Mouse (Mus musculus) liver, adult 2 months (tissue): ENCODE data around the gene Mok. TPM values are rescaled to one million over a fixed set of nuclear protein-coding genes. Genes with fewer than 3 reads are reported as not detected.

ENCODE experiments used
- DNase-seq: peaks from one replicate; pipeline ENCODE4 v3.0.0-alpha.2; 2011; ENCODE audit warnings: low read depth, low spot score; ENCODE audit errors: extremely low read depth
- H3K27ac ChIP-seq: fragments of 200-500 bp; replicated peaks from 2 replicates; pipeline ENCODE4 v1.5.1; 2012; ENCODE audit warnings: low read depth, mild to moderate bottlenecking, control low read depth, inconsistent platforms, low read length; ENCODE audit not compliant: insufficient read depth
- H3K27me3 ChIP-seq: fragments of 200-500 bp; 2 replicates; pipeline ENCODE4 v1.6.1; 2012; ENCODE audit warnings: mild to moderate bottlenecking, moderate library complexity, low read length, inconsistent platforms; ENCODE audit not compliant: control insufficient read depth, insufficient read depth
- H3K36me3 ChIP-seq: fragments of 200-500 bp; 2 replicates; pipeline ENCODE4 v1.6.1; 2012; ENCODE audit warnings: low read length, inconsistent platforms; ENCODE audit not compliant: control insufficient read depth, insufficient read depth
- H3K4me1 ChIP-seq: fragments of 200-500 bp; 2 replicates; pipeline ENCODE4 v1.6.1; 2011; ENCODE audit warnings: low read length; ENCODE audit not compliant: control insufficient read depth, insufficient read depth
- H3K4me3 ChIP-seq: fragments of 200-500 bp; 2 replicates; pipeline ENCODE4 v1.5.1; 2011; ENCODE audit warnings: low read depth, mild to moderate bottlenecking, control low read depth, low read length, moderate library complexity; ENCODE audit not compliant: insufficient read depth
- H3K79me2 ChIP-seq: fragments of 200-500 bp; 2 replicates; pipeline ENCODE4 v1.6.1; 2012; ENCODE audit warnings: inconsistent platforms, mild to moderate bottlenecking, low read length, moderate library complexity; ENCODE audit not compliant: control insufficient read depth, insufficient read depth
- H3K9ac ChIP-seq: fragments of 200-500 bp; 2 replicates; pipeline ENCODE4 v1.6.1; 2012; ENCODE audit warnings: low read depth, mild to moderate bottlenecking, control low read depth, inconsistent platforms, low read length
- CTCF ChIP-seq: fragments of 200-500 bp; IDR thresholded peaks from 2 replicates; pipeline ENCODE4 v1.5.1; 2011; ENCODE audit warnings: low read depth, low read length, control low read depth
- POLR2A ChIP-seq: fragments of 200-500 bp; IDR thresholded peaks from 2 replicates; pipeline ENCODE4 v1.6.1; 2011; ENCODE audit warnings: low read length, control low read depth; ENCODE audit not compliant: insufficient read depth; ENCODE audit errors: extremely low read depth
- WGBS: fragments of 180-500 bp; shearing (Covaris S2); methylation state at CpG from one replicate; pipeline ENCODE4 v1.1.7; 2018; 5-methylcytosine and 5-hydroxymethylcytosine counted together
- polyA plus RNA-seq: library from polyadenylated mRNA; depleted of rRNA; stranded (reverse); fragments of >200 nt; gene quantifications from 2 replicates; pipeline ENCODE4 v1.2.3, GENCODE M21; 2012; rRNA removed
- total RNA-seq: library from RNA; depleted of rRNA; stranded (reverse); fragments of >200 nt; gene quantifications from 2 replicates; pipeline ENCODE4 v1.2.3, GENCODE M21; 2014; rRNA removed

Mok gene
- 0.07 and 0.18 TPM in 2 replicates for total RNA-seq
- 0.20 TPM in 1 of 2 replicates, not detected in the other for polyA plus RNA-seq

DNA sequence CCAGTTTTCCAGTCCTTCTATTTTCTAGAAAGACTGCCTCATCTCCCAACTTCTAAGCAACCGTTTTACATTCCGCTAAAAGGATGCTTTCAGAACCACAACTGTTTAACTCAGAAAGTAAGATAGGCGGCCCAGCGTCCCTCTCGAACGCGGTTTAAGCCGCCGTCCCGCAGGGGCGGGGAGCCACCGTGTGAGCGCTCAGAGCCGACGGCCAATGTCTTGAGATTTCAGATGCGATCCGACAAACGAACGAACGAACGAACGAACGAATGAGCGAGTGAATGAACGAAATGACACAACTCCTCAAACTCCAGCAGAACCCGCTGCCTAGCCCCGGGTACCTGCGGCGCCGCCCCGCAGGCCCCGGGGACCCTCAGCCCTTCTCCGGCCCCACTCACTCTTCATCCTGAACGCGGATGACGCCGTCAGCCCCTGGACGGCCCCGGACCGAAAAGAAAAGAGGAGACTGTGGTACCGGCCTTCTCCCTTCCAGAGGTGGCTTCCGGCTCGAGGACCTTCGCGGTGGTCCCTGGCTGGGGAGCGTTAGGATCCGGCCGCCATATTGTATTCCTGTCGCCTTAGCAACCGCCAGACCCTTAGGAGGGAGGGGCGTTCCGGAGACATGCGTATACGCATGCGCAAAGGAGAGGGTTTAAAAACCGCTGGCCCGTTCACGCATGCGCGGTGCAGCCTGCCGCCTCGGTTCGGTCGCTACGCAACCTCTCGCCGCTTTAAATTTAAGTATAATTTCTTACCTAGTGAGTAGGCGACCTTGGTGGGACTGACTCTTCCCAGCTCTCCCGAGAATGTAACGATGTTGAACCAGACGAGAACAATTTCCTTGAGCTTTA lies at the start of gene Mok:
TSS of gene Mok (minus strand) at position 592 of the 851 bp plus-strand sequence.
- no peak for TF ChIP-seq POLR2A
- TF ChIP-seq CTCF: no peak
- Histone ChIP-seq H3K79me2 (no peaks in the 10 kb centered on the region), H3K27me3 (no peaks in the 10 kb centered on the region), H3K4me3 (peak within 1 kb of the TSS; percentile 65), H3K27ac (no peak within 1 kb of the TSS), H3K36me3 (no peaks in the 10 kb centered on the region), H3K9ac (peak within 1 kb of the TSS; percentile 48), H3K4me1 (peaks cover 2% of the 10 kb centered on the region; the same call in 1 of the 2 replicates)
- WGBS: under 1% methylated on average over 71 of the region's 71 CpGs
- DNase-seq: peak; percentile 70

DNA sequence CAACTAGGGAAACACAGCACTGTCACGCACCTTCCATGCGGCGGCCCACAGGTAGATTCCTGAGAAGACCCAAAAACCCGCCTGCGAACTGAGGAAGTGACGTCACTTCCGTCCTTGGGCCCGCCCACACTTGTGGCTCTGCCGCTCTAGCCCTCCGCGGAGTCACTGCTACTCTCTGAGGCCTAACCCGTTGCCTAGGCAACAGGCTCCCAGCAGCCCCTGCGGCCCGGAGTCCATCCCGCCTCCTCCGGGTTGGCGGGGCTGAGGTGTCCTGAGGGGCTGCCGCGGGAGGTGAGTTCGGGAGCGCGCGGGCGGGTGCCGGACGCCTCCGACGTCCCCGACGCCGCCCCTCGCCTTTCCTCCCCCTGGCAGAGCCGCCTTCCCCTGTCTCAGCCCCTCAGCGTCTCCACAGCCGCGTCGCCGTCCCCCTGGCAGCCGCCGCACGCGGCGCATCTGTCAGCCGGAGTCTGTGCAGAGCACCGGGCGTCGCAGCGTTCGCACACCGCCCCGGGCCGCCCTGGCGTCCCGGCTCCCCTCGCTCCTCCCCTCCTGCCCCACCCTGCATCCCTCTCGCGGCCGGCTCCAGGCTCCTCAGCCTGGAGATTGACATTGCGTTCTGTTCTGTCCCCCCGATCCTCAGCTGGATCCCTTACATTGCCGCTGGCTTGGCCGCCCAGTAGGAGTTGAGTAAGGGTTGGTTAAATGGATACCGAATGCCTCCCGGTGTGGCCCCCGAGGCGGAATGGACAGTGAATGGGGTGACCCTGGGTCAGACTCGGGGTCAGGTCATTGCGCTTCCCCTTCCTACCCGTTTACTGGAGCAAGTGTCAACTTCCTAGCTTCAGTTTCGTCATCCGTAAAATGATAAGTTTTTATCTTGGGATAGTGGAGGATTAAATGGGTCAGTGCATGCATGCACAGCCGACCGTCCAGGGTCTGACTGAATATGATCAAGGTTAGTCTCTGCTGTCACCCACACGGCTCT lies 48.6 kb upstream of the Mok start, which contains the start of the genes Cinp and Tecpr2:
TSS of gene Cinp (minus strand) at position 110 of the 985 bp plus-strand sequence.
TSS of gene Tecpr2 (plus strand) at position 229 of the 985 bp plus-strand sequence.
- Histone ChIP-seq H3K36me3 (no peaks in the 10 kb centered on the region), H3K9ac (peak within 1 kb of the TSS; percentile 81), H3K79me2 (peaks cover 20% of the 10 kb centered on the region; the same call in 1 of the 2 replicates), H3K27ac (peak within 1 kb of the TSS; percentile 82), H3K27me3 (no peaks in the 10 kb centered on the region), H3K4me3 (peak within 1 kb of the TSS; percentile 73), H3K4me1 (peaks cover 11% of the 10 kb centered on the region)
- DNase-seq: peak; percentile 88
- WGBS: under 1% methylated on average over 71 of the region's 74 CpGs
- TF ChIP-seq CTCF (no peak), POLR2A (peak; percentile 32; the same call in 1 of the 2 replicates)

DNA sequence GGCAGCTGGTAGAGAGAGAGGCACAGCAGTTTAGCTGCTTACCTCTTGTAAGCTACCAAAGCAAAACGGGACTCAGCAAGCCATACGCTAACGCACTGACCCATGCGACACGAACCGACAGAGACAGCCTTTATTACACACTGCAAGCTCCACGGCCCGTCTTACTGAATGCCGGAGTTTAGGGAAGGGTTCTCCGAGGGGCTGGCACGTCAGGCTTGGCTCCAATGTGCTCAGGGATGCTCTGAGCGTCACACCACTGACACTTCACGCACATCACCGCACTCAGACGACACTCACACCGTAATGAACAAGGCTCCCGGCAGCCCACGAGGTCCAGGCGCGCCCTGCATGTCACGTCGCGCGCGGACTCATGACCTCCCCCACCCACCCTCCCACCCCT lies 47.9 kb upstream of the Mok start:
- DNase-seq: no peak
- peak overlapping the region; percentile 73 for H3K4me3 ChIP-seq
- peaks cover 11% of the 10 kb centered on the region for H3K4me1 ChIP-seq
- under 1% methylated on average over 25 of the region's 25 CpGs for WGBS
- no peaks in the 10 kb centered on the region for H3K27me3 ChIP-seq
- H3K9ac ChIP-seq: peak overlapping the region; percentile 77
- no peaks in the 10 kb centered on the region for H3K36me3 ChIP-seq
- H3K27ac ChIP-seq: no peak overlapping the region
- peaks cover 20% of the 10 kb centered on the region; the same call in 1 of the 2 replicates for H3K79me2 ChIP-seq
- TF ChIP-seq POLR2A (0 out of 2 replicates have a peak, but pooled peaks have one; percentile 3), CTCF (no peak)

DNA sequence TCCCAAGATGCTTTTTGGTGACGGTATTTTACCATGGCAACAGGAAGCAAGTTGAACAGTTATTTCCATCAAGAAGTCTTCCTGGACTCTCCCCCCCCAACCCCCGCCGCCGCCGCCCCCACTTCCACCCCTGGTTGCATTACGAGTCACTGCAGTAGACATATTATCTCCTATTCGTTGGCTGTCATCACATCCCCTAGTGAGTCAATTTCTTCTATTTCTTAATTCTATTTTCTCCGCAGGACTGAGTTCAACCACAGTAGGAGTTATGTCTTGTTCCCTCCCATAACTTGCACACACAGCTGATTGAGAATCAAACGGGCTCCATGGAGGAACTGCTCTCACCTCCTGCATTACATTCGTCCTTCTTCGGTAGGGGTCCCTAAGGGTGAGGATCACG lies 47.4 kb upstream of the Mok start:
- Histone ChIP-seq H3K79me2 (peaks cover 17% of the 10 kb centered on the region; the same call in 1 of the 2 replicates), H3K27me3 (no peaks in the 10 kb centered on the region), H3K36me3 (no peaks in the 10 kb centered on the region), H3K27ac (no peak overlapping the region), H3K4me3 (peak overlapping the region; percentile 73; the same call in 1 of the 2 replicates), H3K9ac (peak overlapping the region; percentile 77), H3K4me1 (peaks cover 11% of the 10 kb centered on the region)
- no peak for DNase-seq
- 28% methylated on average over 12 of the region's 12 CpGs for WGBS
- TF ChIP-seq POLR2A (no peak), CTCF (no peak)

GRCm38 (mm10) chr12:110885251-110885650 lies 44.5 kb upstream of the Mok start:
- DNase-seq: no peak
- Histone ChIP-seq H3K4me3 (no peak overlapping the region), H3K27ac (no peak overlapping the region), H3K36me3 (no peaks in the 10 kb centered on the region), H3K4me1 (peaks cover 8% of the 10 kb centered on the region), H3K9ac (no peak overlapping the region), H3K79me2 (peaks cover 6% of the 10 kb centered on the region; the same call in 1 of the 2 replicates), H3K27me3 (no peaks in the 10 kb centered on the region)
- 98% methylated on average over 2 of the region's 2 CpGs for WGBS
- TF ChIP-seq POLR2A (no peak), CTCF (no peak)
